Mouse (Mus musculus): ENCODE measurements around the gene Psmd1. TPM values are rescaled to one million over a fixed set of nuclear protein-coding genes. Genes with fewer than 3 reads are reported as not detected.

Gene Psmd1
- polyA plus RNA-seq, 1 experiment from 2014 or later: 225 TPM

GRCm38 (mm10) chr1:86187856-86188255, 123.7 kb downstream of the Psmd1 start:
- 67% methylated on average over 2 of the region's 2 CpGs for WGBS
- Histone ChIP-seq H3K9ac (ENCODE audit: low read length) (no peak overlapping the region), H3K4me2 (ENCODE audit: low read depth, low read length, severe bottlenecking) (no peak overlapping the region), H3K36me3 (ENCODE audit: control insufficient read depth, insufficient read depth, low read length) (no peaks in the 10 kb centered on the region), H3K4me3 (ENCODE audit: low read depth, low read length) (no peak overlapping the region), H3K4me1 (replicated peaks; ENCODE audit: control insufficient read depth, insufficient read depth, low read length) (no peaks in the 10 kb centered on the region), H3K9me3 (ENCODE audit: control insufficient read depth, low read length) (no peaks in the 10 kb centered on the region), H3K27me3 (ENCODE audit: control insufficient read depth, insufficient read depth, low read length) (no peaks in the 10 kb centered on the region), H3K27ac (ENCODE audit: low read depth, low read length) (no peak overlapping the region)
- no peak for ATAC-seq (replicated peaks; ENCODE audit: low FRiP score)
- no peak for DNase-seq (ENCODE audit: low spot score)

GRCm38 (mm10) chr1:86188271-86188670, 124.1 kb downstream of the Psmd1 start:
- Histone ChIP-seq H3K4me1 (replicated peaks; ENCODE audit: control insufficient read depth, insufficient read depth, low read length) (no peaks in the 10 kb centered on the region), H3K27me3 (ENCODE audit: control insufficient read depth, insufficient read depth, low read length) (no peaks in the 10 kb centered on the region), H3K4me3 (ENCODE audit: low read depth, low read length) (no peak overlapping the region), H3K9me3 (ENCODE audit: control insufficient read depth, low read length) (no peaks in the 10 kb centered on the region), H3K36me3 (ENCODE audit: control insufficient read depth, insufficient read depth, low read length) (no peaks in the 10 kb centered on the region), H3K27ac (ENCODE audit: low read depth, low read length) (no peak overlapping the region), H3K9ac (ENCODE audit: low read length) (no peak overlapping the region), H3K4me2 (ENCODE audit: low read depth, low read length, severe bottlenecking) (no peak overlapping the region)
- WGBS: 83% methylated on average over 2 of the region's 2 CpGs
- ATAC-seq (replicated peaks; ENCODE audit: low FRiP score): no peak
- no peak for DNase-seq (ENCODE audit: low spot score)

Other genes starting within 250 kb of the Psmd1 start
- gene Itm2c, start 170.1 kb upstream of the Psmd1 start, polyA plus RNA-seq (2014; fragmentation: Nextera tagmentation; extraction: Ambion mirVana): 65.3 and 74.7 TPM in 2 replicates
- 0.60 and 1.1 TPM in 2 replicates for gene 4933407L21Rik, start 135.9 kb upstream of the Psmd1 start, polyA plus RNA-seq (2014; fragmentation: Nextera tagmentation; extraction: Ambion mirVana)
- gene Gpr55, start 103.4 kb upstream of the Psmd1 start, polyA plus RNA-seq (2014; fragmentation: Nextera tagmentation; extraction: Ambion mirVana): not detected in 2 replicates
- not detected in 2 replicates for gene Spata3, start 47.6 kb upstream of the Psmd1 start, polyA plus RNA-seq (2014; fragmentation: Nextera tagmentation; extraction: Ambion mirVana)
- gene 2810459M11Rik, start 18.5 kb upstream of the Psmd1 start, polyA plus RNA-seq (2014; fragmentation: Nextera tagmentation; extraction: Ambion mirVana): 0.07 and 0.36 TPM in 2 replicates
- 0.19 and 0.73 TPM in 2 replicates for gene Htr2b, start 47.6 kb downstream of the Psmd1 start, polyA plus RNA-seq (2014; fragmentation: Nextera tagmentation; extraction: Ambion mirVana)
- gene Gm21972, start 69.2 kb downstream of the Psmd1 start, polyA plus RNA-seq (2014; fragmentation: Nextera tagmentation; extraction: Ambion mirVana): not detected in 2 replicates
- gene Armc9, start 90.4 kb downstream of the Psmd1 start, polyA plus RNA-seq (2014; fragmentation: Nextera tagmentation; extraction: Ambion mirVana): 40.8 and 41.9 TPM in 2 replicates
- gene B3gnt7, start 238.4 kb downstream of the Psmd1 start, polyA plus RNA-seq (2014; fragmentation: Nextera tagmentation; extraction: Ambion mirVana): 3.7 and 3.9 TPM in 2 replicates